Mouse (Mus musculus) MEL (cell line): ENCODE results near the gene Homer3. TPM values are rescaled to one million over a fixed set of nuclear protein-coding genes. Genes with fewer than 3 reads are reported as not detected.

Source experiments
- DNase-seq: peaks from one replicate; pipeline ENCODE4 v3.0.0; 2011; ENCODE audit warnings: low read depth, low spot score
- H3K27ac ChIP-seq: 2 replicates; pipeline ENCODE4 v1.5.1; 2012; ENCODE audit warnings: low read depth, mild to moderate bottlenecking, control low read depth, low read length, moderate library complexity; ENCODE audit not compliant: control insufficient read depth
- H3K27me3 ChIP-seq, 2 experiments: fragments of 150-350 bp in 1 of 2; sonication (generic) in 1 of 2; 2 replicates each; pipeline ENCODE4 v1.6.1; 2012; ENCODE audit warnings: low read length in 2 of 2, mild to moderate bottlenecking in 2 of 2, improper control_type of control experiment in 1 of 2, moderate library complexity in 1 of 2; ENCODE audit not compliant: insufficient read depth in 2 of 2, control insufficient read depth in 1 of 2
- H3K36me3 ChIP-seq, 2 experiments: 2 replicates each; pipeline ENCODE4 v1.6.1; 2012 to 2014; ENCODE audit warnings: low read length in 2 of 2, improper control_type of control experiment in 1 of 2, inconsistent platforms in 1 of 2, mild to moderate bottlenecking in 1 of 2; ENCODE audit not compliant: insufficient read depth in 2 of 2, control insufficient read depth in 1 of 2
- H3K4me1 ChIP-seq, 2 experiments: fragments of 150-350 bp in 1 of 2; sonication (generic) in 1 of 2; 2 replicates each; pipeline ENCODE4 v1.6.1; 2012; ENCODE audit warnings: low read length in 2 of 2, improper control_type of control experiment in 1 of 2, mild to moderate bottlenecking in 1 of 2; ENCODE audit not compliant: insufficient read depth in 2 of 2, control insufficient read depth in 1 of 2
- H3K4me3 ChIP-seq, 2 experiments: fragments of 150-350 bp in 1 of 2; sonication (generic) in 1 of 2; 2 replicates each; pipeline ENCODE4 v1.5.1; 2012; ENCODE audit warnings: low read depth in 2 of 2, low read length in 2 of 2, mild to moderate bottlenecking in 2 of 2, moderate library complexity in 2 of 2, control low read depth in 1 of 2, improper control_type of control experiment in 1 of 2; ENCODE audit not compliant: control insufficient read depth in 1 of 2, insufficient read depth in 1 of 2
- H3K79me2 ChIP-seq: 2 replicates; pipeline ENCODE4 v1.6.1; 2012; ENCODE audit warnings: mild to moderate bottlenecking, low read length, moderate library complexity; ENCODE audit not compliant: control insufficient read depth, poor library complexity, insufficient read depth
- H3K9ac ChIP-seq: 2 replicates; pipeline ENCODE4 v1.6.1; 2012; ENCODE audit warnings: low read depth, mild to moderate bottlenecking, control low read depth, low read length, moderate library complexity; ENCODE audit not compliant: control insufficient read depth, poor library complexity, severe bottlenecking
- H3K9me3 ChIP-seq: fragments of 150-350 bp; sonication (generic); replicated peaks from 2 replicates; pipeline ENCODE4 v1.6.1; 2012; ENCODE audit warnings: mild to moderate bottlenecking, low read length, improper control_type of control experiment, moderate library complexity; ENCODE audit not compliant: insufficient read depth
- BHLHE40 ChIP-seq: IDR thresholded peaks from 2 replicates; pipeline ENCODE4 v1.6.1; 2012; ENCODE audit warnings: low read depth, mild to moderate bottlenecking, inconsistent platforms, low read length, improper control_type of control experiment, borderline replicate concordance
- CHD1 ChIP-seq: IDR thresholded peaks from 2 replicates; pipeline ENCODE4 v1.6.1; 2012; ENCODE audit warnings: low read depth, mild to moderate bottlenecking, inconsistent platforms, low read length, improper control_type of control experiment
- E2F4 ChIP-seq: IDR thresholded peaks from 2 replicates; pipeline ENCODE4 v1.6.1; 2011; ENCODE audit warnings: low read depth, low read length, improper control_type of control experiment, borderline replicate concordance
- ELF1 ChIP-seq: IDR thresholded peaks from 2 replicates; pipeline ENCODE4 v1.6.1; 2014; ENCODE audit warnings: low read depth, mild to moderate bottlenecking, inconsistent platforms, low read length, improper control_type of control experiment, moderate library complexity
- ETS1 ChIP-seq: IDR thresholded peaks from 2 replicates; pipeline ENCODE4 v1.6.1; 2012; ENCODE audit warnings: low read depth, mild to moderate bottlenecking, inconsistent platforms, low read length, improper control_type of control experiment, moderate library complexity
- GATA1 ChIP-seq: IDR thresholded peaks from 2 replicates; pipeline ENCODE4 v1.6.1; 2011; ENCODE audit warnings: low read depth, low read length, improper control_type of control experiment
- HCFC1 ChIP-seq: IDR thresholded peaks from 2 replicates; pipeline ENCODE4 v1.6.1; 2012; ENCODE audit warnings: low read depth, mild to moderate bottlenecking, inconsistent platforms, low read length, improper control_type of control experiment, moderate library complexity
- JUND ChIP-seq: IDR thresholded peaks from 2 replicates; pipeline ENCODE4 v1.6.1; 2011; ENCODE audit warnings: low read depth, mild to moderate bottlenecking, improper control_type of control experiment, low read length
- KAT2A ChIP-seq: conservative IDR thresholded peaks from 2 replicates; pipeline ENCODE4 v1.6.1; 2012; ENCODE audit warnings: low read depth, low read length, improper control_type of control experiment, inconsistent platforms
- MAFK ChIP-seq: IDR thresholded peaks from 2 replicates; pipeline ENCODE4 v1.6.1; 2011; ENCODE audit warnings: low read depth, mild to moderate bottlenecking, low read length, improper control_type of control experiment, borderline replicate concordance
- MAX ChIP-seq: IDR thresholded peaks from 2 replicates; pipeline ENCODE4 v1.6.1; 2011; ENCODE audit warnings: low read length, improper control_type of control experiment
- MAZ ChIP-seq: IDR thresholded peaks from 2 replicates; pipeline ENCODE4 v1.6.1; 2012; ENCODE audit warnings: low read depth, mild to moderate bottlenecking, inconsistent platforms, low read length, improper control_type of control experiment
- MXI1 ChIP-seq: IDR thresholded peaks from 2 replicates; pipeline ENCODE4 v1.6.1; 2011; ENCODE audit warnings: mild to moderate bottlenecking, low read depth, low read length, improper control_type of control experiment
- MYB ChIP-seq: IDR thresholded peaks from 2 replicates; pipeline ENCODE4 v1.6.1; 2011; ENCODE audit warnings: mild to moderate bottlenecking, low read depth, low read length, improper control_type of control experiment
- MYC ChIP-seq: IDR thresholded peaks from 2 replicates; pipeline ENCODE4 v1.6.1; 2011; ENCODE audit warnings: low read depth, mild to moderate bottlenecking, low read length, improper control_type of control experiment, moderate library complexity
- NELFE ChIP-seq: IDR thresholded peaks from 2 replicates; pipeline ENCODE4 v1.6.1; 2011; ENCODE audit warnings: low read depth, low read length, improper control_type of control experiment
- NRF1 ChIP-seq: IDR thresholded peaks from 2 replicates; pipeline ENCODE4 v1.6.1; 2014; ENCODE audit warnings: low read depth, mild to moderate bottlenecking, inconsistent platforms, low read length, improper control_type of control experiment, moderate library complexity; ENCODE audit not compliant: poor library complexity, insufficient read depth, severe bottlenecking
- POLR2A ChIP-seq, 2 experiments: IDR thresholded peaks; 2 replicates each; pipeline ENCODE4 v1.6.1; 2011 to 2012; ENCODE audit warnings: low read length in 2 of 2, mild to moderate bottlenecking in 2 of 2, control low read depth in 1 of 2, improper control_type of control experiment in 1 of 2, low read depth in 1 of 2, moderate library complexity in 1 of 2; ENCODE audit not compliant: control insufficient read depth in 1 of 2, insufficient read depth in 1 of 2, poor library complexity in 1 of 2
- POLR2AphosphoS2 ChIP-seq: IDR thresholded peaks from 2 replicates; pipeline ENCODE4 v1.6.1; 2011; ENCODE audit warnings: low read length, improper control_type of control experiment
- SIN3A ChIP-seq: IDR thresholded peaks from 2 replicates; pipeline ENCODE4 v1.6.1; 2012; ENCODE audit warnings: low read length, improper control_type of control experiment, inconsistent platforms
- TBP ChIP-seq: IDR thresholded peaks from 2 replicates; pipeline ENCODE4 v1.8.0; 2011; ENCODE audit warnings: low read depth, low read length, improper control_type of control experiment
- UBTF ChIP-seq: IDR thresholded peaks from 2 replicates; pipeline ENCODE4 v1.6.1; 2012; ENCODE audit warnings: low read depth, mild to moderate bottlenecking, inconsistent platforms, low read length, improper control_type of control experiment, moderate library complexity, borderline replicate concordance; ENCODE audit not compliant: insufficient read depth
- ZC3H11A ChIP-seq: IDR thresholded peaks from 2 replicates; pipeline ENCODE4 v1.6.1; 2012; ENCODE audit warnings: low read depth, mild to moderate bottlenecking, inconsistent platforms, low read length, improper control_type of control experiment
- ZKSCAN1 ChIP-seq: IDR thresholded peaks from 2 replicates; pipeline ENCODE4 v1.6.1; 2012; ENCODE audit warnings: low read depth, mild to moderate bottlenecking, inconsistent platforms, low read length, improper control_type of control experiment, moderate library complexity
- ZMIZ1 ChIP-seq: IDR thresholded peaks from 2 replicates; pipeline ENCODE4 v1.6.1; 2012; ENCODE audit warnings: low read depth, mild to moderate bottlenecking, inconsistent platforms, low read length, improper control_type of control experiment, moderate library complexity
- polyA plus RNA-seq, 2 experiments: library from polyadenylated mRNA; stranded (reverse) in 1 of 2; unstranded in 1 of 2; fragments of >175 nt in 1 of 2; fragments of >200 nt in 1 of 2; gene quantifications; 2 replicates each; pipeline versions ENCODE4 v1.2.1 to v1.2.4; 2012; ENCODE audit warnings: low replicate concordance in 2 of 2, low read depth in 1 of 2; ENCODE audit not compliant: insufficient read length in 2 of 2, insufficient read depth in 1 of 2, missing spikeins in 1 of 2
- total RNA-seq: library from RNA; depleted of rRNA; stranded (reverse); fragments of 300-350 nt; gene quantifications from 2 replicates; pipeline ENCODE4 v1.2.3, GENCODE M21; 2012

The Homer3 gene
- total and polyA plus RNA-seq, 3 experiments = 12.2 to 22.8 TPM; not detected in 1

DNA sequence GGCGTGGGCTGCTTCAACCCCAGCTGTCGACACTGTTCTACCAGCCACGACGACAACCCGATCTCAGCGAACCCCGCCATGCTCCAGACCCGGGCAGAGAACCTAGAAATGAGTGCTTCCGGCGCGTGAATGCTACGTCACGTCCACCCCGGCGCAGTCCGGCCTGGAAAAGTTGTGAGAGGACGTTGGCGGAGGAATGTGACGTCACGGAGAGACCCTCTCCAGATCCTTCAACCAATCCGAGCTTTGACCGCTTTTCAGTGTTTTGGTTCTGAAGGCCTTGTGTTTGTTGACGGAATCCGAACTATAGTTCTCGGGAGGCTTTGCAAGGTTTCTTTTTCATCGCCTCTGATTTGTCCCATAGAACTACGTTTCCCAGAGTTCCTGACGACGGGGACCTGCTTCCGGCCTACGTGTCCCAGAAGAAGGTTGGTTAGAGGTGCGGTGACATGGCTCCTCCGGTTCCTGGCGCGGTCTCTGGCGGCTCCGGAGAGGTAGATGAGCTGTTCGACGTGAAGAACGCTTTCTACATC is 19.8 kb downstream of the Homer3 start, which contains the start of the genes Ddx49 and Cope:
TSS of gene Ddx49 (minus strand) at position 132 of the 533 bp plus-strand sequence.
TSS of gene Cope (plus strand) at position 161 of the 533 bp plus-strand sequence.
- Histone ChIP-seq H3K27me3 (no peaks in the 10 kb centered on the region), H3K4me3 (peak within 1 kb of the TSS; percentile 60 to 91)
- TF ChIP-seq MAX = peak; percentile 82
- TF ChIP-seq MAFK = no peak
- peak; percentile 75 for TF ChIP-seq POLR2AphosphoS2
- TF ChIP-seq GATA1 = 0 out of 2 replicates have a peak, but pooled peaks have one; percentile 14
- TF ChIP-seq MYB = peak; percentile 81
- TF ChIP-seq JUND = peak; percentile 66; the same call in 1 of the 2 replicates
- TF ChIP-seq ELF1 = peak; percentile 90
- 0 out of 2 replicates have a peak, but pooled peaks have one; percentile 41 for TF ChIP-seq MAZ
- peak; percentile 59; the same call in 1 of the 2 replicates for TF ChIP-seq ZMIZ1
- peak; percentile 65 to 84 for TF ChIP-seq POLR2A (IDR thresholded peaks at IDR 0.05; ENCODE audit: control insufficient read depth in 1 of 2, insufficient read depth in 1 of 2, low read depth in 1 of 2, low read length in 2 of 2, poor library complexity in 1 of 2)
- peak; percentile 23; the same call in 1 of the 2 replicates for TF ChIP-seq ZC3H11A
- TF ChIP-seq NRF1 = peak; percentile 64; the same call in 1 of the 2 replicates
- peak; percentile 75 for TF ChIP-seq NELFE
- no peak for TF ChIP-seq BHLHE40
- TF ChIP-seq MYC = peak; percentile 92
- peak; percentile 32; the same call in 1 of the 2 replicates for TF ChIP-seq ETS1
- no peak for TF ChIP-seq CHD1
- TF ChIP-seq SIN3A = peak; percentile 98
- peak; percentile 96 for TF ChIP-seq HCFC1
- peak; percentile 60; the same call in 1 of the 2 replicates for TF ChIP-seq E2F4
- TF ChIP-seq ZKSCAN1 = no peak
- peak; percentile 88 for TF ChIP-seq KAT2A
- TF ChIP-seq TBP = peak; percentile 73
- TF ChIP-seq MXI1 = peak; percentile 98
- no peak for TF ChIP-seq UBTF
- TF ChIP-seq, all 39 proteins: peak for 20
- peaks cover 2 to 6% of the 10 kb centered on the region in 2 experiments for H3K36me3 ChIP-seq
- peaks cover 34% of the 10 kb centered on the region for H3K79me2 ChIP-seq
- peak within 1 kb of the TSS; percentile 93 for H3K9ac ChIP-seq
- peaks cover 4 to 12% of the 10 kb centered on the region in 2 experiments for H3K4me1 ChIP-seq
- H3K27ac ChIP-seq = peak within 1 kb of the TSS; percentile 82
- no peaks in the 10 kb centered on the region for H3K9me3 ChIP-seq
- peak; percentile 96 for DNase-seq
